Mouse (Mus musculus) inflammation-experienced regulatory T-cells, adult 6 months (primary cell): ENCODE measurements at regions not wholly inside any gene's neighbourhood (a gene's known extent, or its start where the extent isn't known, plus 50 kb on each side); places are given as distances from the start of the nearest gene placed in this dataset.

Experiments used
- ATAC-seq: one replicate; pipeline ENCODE4 v1.8.0; 2017

- ATAC-seq = no peak
These were observed 111.0 kb downstream of the Slc38a4 start for GRCm38 (mm10) chr15:96944741-96945140.

GRCm38 (mm10) chr15:96942651-96943050, 113.1 kb downstream of the Slc38a4 start:
- ATAC-seq = no peak

- no peak for ATAC-seq
These were observed 117.3 kb downstream of the Slc38a4 start for GRCm38 (mm10) chr15:96938406-96938805.

- ATAC-seq = no peak
These were observed 118.1 kb downstream of the Slc38a4 start for GRCm38 (mm10) chr15:96937623-96938022.

GRCm38 (mm10) chr15:96936705-96937346, 118.9 kb downstream of the Slc38a4 start:
- peak; percentile 99 for ATAC-seq

- ATAC-seq = no peak
These were observed 119.5 kb downstream of the Slc38a4 start for GRCm38 (mm10) chr15:96936216-96936615.

GRCm38 (mm10) chr15:96933451-96933850, 122.3 kb downstream of the Slc38a4 start:
- ATAC-seq = no peak

GRCm38 (mm10) chr15:96930531-96930930, 125.2 kb downstream of the Slc38a4 start:
- no peak for ATAC-seq

GRCm38 (mm10) chr15:96929788-96930187, 126.0 kb downstream of the Slc38a4 start:
- no peak for ATAC-seq

GRCm38 (mm10) chr15:96928692-96929091, 127.1 kb downstream of the Slc38a4 start:
- no peak for ATAC-seq

GRCm38 (mm10) chr15:96927674-96928073, 128.1 kb downstream of the Slc38a4 start:
- ATAC-seq = no peak

- ATAC-seq = no peak
These were observed 129.1 kb downstream of the Slc38a4 start for GRCm38 (mm10) chr15:96926660-96927059.

GRCm38 (mm10) chr15:96916586-96916985, 139.2 kb downstream of the Slc38a4 start:
- ATAC-seq = no peak

GRCm38 (mm10) chr15:96915544-96915943, 140.2 kb downstream of the Slc38a4 start:
- no peak for ATAC-seq

- ATAC-seq = no peak
These were observed 140.8 kb downstream of the Slc38a4 start for GRCm38 (mm10) chr15:96914988-96915387.

GRCm38 (mm10) chr15:96905520-96905919, 150.2 kb downstream of the Slc38a4 start:
- no peak for ATAC-seq

GRCm38 (mm10) chr15:96903461-96903860, 152.3 kb downstream of the Slc38a4 start:
- ATAC-seq = no peak

GRCm38 (mm10) chr15:96902781-96903180, 153.0 kb downstream of the Slc38a4 start:
- no peak for ATAC-seq

GRCm38 (mm10) chr15:96901616-96902015, 154.1 kb downstream of the Slc38a4 start:
- no peak for ATAC-seq

- no peak for ATAC-seq
These were observed 157.5 kb downstream of the Slc38a4 start for GRCm38 (mm10) chr15:96898285-96898684.

- ATAC-seq = no peak
These were observed 170.9 kb downstream of the Slc38a4 start for GRCm38 (mm10) chr15:96884901-96885300.

- no peak for ATAC-seq
These were observed 172.0 kb downstream of the Slc38a4 start for GRCm38 (mm10) chr15:96883754-96884153.

GRCm38 (mm10) chr15:96882211-96882610, 173.5 kb downstream of the Slc38a4 start:
- no peak for ATAC-seq

GRCm38 (mm10) chr15:96881519-96882170, 174.1 kb downstream of the Slc38a4 start:
- no peak for ATAC-seq

- no peak for ATAC-seq
These were observed 175.7 kb downstream of the Slc38a4 start for GRCm38 (mm10) chr15:96880066-96880465.
